Mouse (Mus musculus): ENCODE results near the gene Abat. TPM values are rescaled to one million over a fixed set of nuclear protein-coding genes. Genes with fewer than 3 reads are reported as not detected.
A peak's percentile ranks its signal among the peaks of the same experiment; 100 is the strongest.

The Abat gene
- polyA plus RNA-seq, 1 experiment from 2014 or later = 29.8 TPM

DNA sequence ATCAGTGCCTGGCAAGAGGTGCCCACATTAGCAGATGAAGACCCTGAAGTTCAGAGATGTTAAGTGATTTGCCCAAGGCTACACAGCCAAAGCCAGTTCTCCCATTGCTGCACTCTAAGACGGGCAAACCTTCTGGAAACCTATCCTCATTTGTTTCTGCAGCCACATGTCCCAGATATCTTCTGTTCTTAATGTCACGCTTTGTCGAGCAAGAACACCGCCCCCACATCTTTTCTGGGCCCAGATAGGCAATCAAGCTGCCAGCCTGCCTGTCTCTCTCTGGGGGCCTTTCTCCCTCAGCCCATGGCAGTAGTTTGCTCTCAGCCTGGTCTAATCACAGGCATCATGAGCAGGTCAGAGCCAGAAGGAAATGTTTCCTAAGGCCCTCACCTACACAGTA, 83.1 kb downstream of the Abat start:
- H3K36me3 ChIP-seq (ENCODE audit: control insufficient read depth, insufficient read depth, low read length) = no peaks in the 10 kb centered on the region
- no peak overlapping the region for H3K4me3 ChIP-seq (replicated peaks; ENCODE audit: low read length)
- H3K9ac ChIP-seq (ENCODE audit: low read length) = no peak overlapping the region
- no peak overlapping the region for H3K4me2 ChIP-seq (ENCODE audit: low read depth, low read length)
- no peak overlapping the region for H3K27ac ChIP-seq (ENCODE audit: low read length)
- no peak for ATAC-seq (ENCODE audit: insufficient read depth, low FRiP score)
- H3K4me1 ChIP-seq (ENCODE audit: control insufficient read depth, insufficient read depth, low read length) = no peaks in the 10 kb centered on the region
- no peaks in the 10 kb centered on the region for H3K9me3 ChIP-seq (replicated peaks; ENCODE audit: control insufficient read depth, low read length)
- no peaks in the 10 kb centered on the region for H3K27me3 ChIP-seq (ENCODE audit: control insufficient read depth, insufficient read depth, low read length)
- WGBS = 88% methylated on average over 4 of the region's 4 CpGs

DNA sequence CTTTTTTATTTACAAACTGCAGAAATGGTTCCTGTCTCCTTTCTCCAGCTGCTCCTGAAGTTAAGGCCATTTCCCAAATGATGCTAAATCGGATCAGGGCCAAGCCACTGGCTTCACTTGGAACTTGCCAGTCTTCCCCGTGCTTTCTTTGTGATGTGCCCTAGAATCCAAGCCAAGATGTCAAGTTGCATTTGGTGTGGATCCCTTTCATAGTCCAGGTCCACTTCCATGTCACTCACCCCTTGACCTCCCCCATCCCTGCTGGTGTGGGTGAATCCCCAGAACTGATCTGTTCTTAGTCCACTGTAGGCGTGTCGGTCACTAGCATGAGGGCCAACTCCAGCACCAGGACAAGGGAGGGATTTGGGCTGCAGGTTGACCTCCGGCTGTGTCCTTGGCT, 84.3 kb downstream of the Abat start:
- Histone ChIP-seq H3K4me2 (ENCODE audit: low read depth, low read length) (no peak overlapping the region), H3K27me3 (ENCODE audit: control insufficient read depth, insufficient read depth, low read length) (no peaks in the 10 kb centered on the region), H3K9ac (ENCODE audit: low read length) (no peak overlapping the region), H3K4me1 (ENCODE audit: control insufficient read depth, insufficient read depth, low read length) (no peaks in the 10 kb centered on the region), H3K4me3 (replicated peaks; ENCODE audit: low read length) (no peak overlapping the region), H3K27ac (ENCODE audit: low read length) (no peak overlapping the region), H3K9me3 (replicated peaks; ENCODE audit: control insufficient read depth, low read length) (no peaks in the 10 kb centered on the region), H3K36me3 (ENCODE audit: control insufficient read depth, insufficient read depth, low read length) (no peaks in the 10 kb centered on the region)
- no peak for ATAC-seq (ENCODE audit: insufficient read depth, low FRiP score)
- 86% methylated on average over 5 of the region's 5 CpGs for WGBS

DNA sequence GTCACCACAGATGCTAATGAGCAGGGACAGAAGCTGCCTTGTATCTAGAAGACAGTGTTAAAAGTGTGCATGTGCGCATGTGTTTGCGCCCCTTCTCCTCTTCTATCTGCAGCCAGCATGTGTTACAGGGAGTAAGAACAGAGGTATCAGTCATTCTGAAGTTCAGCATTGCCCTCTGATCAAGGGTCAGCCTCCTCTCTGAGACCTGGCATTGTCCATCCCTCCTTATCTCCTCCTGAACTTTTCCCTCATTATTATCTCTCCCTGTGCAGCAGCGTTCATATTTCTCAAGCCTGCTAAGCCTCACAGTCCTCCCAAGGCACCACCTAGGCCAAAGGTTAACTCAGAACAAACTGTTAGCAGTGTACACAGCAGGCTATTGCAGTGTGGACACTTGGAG, 90.6 kb downstream of the Abat start:
- Histone ChIP-seq H3K4me2 (ENCODE audit: low read depth, low read length) (no peak overlapping the region), H3K27me3 (ENCODE audit: control insufficient read depth, insufficient read depth, low read length) (no peaks in the 10 kb centered on the region), H3K9me3 (replicated peaks; ENCODE audit: control insufficient read depth, low read length) (no peaks in the 10 kb centered on the region), H3K4me3 (replicated peaks; ENCODE audit: low read length) (no peak overlapping the region), H3K36me3 (ENCODE audit: control insufficient read depth, insufficient read depth, low read length) (no peaks in the 10 kb centered on the region), H3K27ac (ENCODE audit: low read length) (no peak overlapping the region), H3K9ac (ENCODE audit: low read length) (no peak overlapping the region), H3K4me1 (ENCODE audit: control insufficient read depth, insufficient read depth, low read length) (no peaks in the 10 kb centered on the region)
- 63% methylated on average over 3 of the region's 3 CpGs for WGBS
- ATAC-seq (ENCODE audit: insufficient read depth, low FRiP score) = peak; percentile 79

DNA sequence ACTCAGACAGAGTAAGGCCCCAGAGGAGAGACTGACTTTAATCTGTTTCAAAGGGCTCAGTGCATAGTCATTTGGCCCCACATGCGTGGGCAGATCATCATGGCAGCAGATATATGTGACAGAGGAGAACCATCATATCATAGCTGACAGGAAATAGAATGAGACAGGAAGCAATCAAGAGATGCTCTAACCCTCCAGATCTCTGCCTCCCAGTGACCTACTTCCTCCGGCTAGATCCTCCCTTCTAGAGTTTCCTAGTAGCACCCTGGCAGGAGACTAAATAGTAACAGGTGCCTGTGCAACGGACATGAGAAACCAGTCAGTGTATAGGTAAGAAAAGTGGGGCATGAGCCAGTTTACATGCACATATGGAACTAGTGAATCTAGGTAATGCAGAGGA, 97.2 kb downstream of the Abat start:
- no peak overlapping the region for H3K4me2 ChIP-seq (ENCODE audit: low read depth, low read length)
- H3K9me3 ChIP-seq (replicated peaks; ENCODE audit: control insufficient read depth, low read length) = no peaks in the 10 kb centered on the region
- ATAC-seq (ENCODE audit: insufficient read depth, low FRiP score) = no peak
- H3K27ac ChIP-seq (ENCODE audit: low read length) = no peak overlapping the region
- H3K4me3 ChIP-seq (replicated peaks; ENCODE audit: low read length) = no peak overlapping the region
- 68% methylated on average over 3 of the region's 3 CpGs for WGBS
- no peaks in the 10 kb centered on the region for H3K27me3 ChIP-seq (ENCODE audit: control insufficient read depth, insufficient read depth, low read length)
- H3K36me3 ChIP-seq (ENCODE audit: control insufficient read depth, insufficient read depth, low read length) = no peaks in the 10 kb centered on the region
- no peak overlapping the region for H3K9ac ChIP-seq (ENCODE audit: low read length)
- H3K4me1 ChIP-seq (ENCODE audit: control insufficient read depth, insufficient read depth, low read length) = no peaks in the 10 kb centered on the region

DNA sequence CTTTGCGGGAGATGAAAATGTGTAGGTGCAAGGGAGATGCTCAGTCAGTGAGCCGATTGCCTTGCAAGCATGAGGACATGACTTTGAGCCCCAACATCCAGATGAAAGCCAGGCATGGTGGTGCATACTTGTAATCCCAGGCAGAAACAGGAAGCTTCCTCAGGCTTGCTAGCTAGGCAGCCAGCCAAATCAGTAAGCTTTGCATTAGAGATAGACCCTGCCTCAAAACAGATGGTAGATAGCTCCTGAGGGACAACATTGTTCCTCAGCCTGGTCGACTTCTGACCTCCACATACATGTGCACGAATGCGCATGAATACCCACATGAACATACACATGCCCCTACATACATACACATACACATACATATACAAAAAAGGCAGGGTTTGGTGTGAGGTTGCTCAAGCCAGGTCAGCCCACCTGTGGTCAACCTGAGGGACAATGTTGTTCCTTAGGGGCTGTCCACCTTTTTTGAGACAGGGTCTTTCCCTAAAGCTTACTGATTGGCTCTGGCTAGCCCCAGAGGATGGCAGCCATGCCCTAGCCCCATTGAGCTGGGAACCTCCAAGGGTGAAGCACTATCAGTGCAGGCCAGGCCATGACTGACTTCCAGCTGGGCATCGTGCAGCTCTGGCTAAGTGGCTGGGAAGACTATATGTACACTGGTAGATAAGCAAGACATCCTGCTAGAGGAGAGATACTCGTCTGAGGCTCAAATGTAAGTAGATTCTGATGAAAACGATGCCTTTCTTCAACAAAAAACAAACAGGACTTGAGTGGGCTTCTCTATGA, 99.2 kb downstream of the Abat start:
- Histone ChIP-seq H3K27me3 (ENCODE audit: control insufficient read depth, insufficient read depth, low read length) (no peaks in the 10 kb centered on the region), H3K27ac (ENCODE audit: low read length) (no peak overlapping the region), H3K9ac (ENCODE audit: low read length) (no peak overlapping the region), H3K36me3 (ENCODE audit: control insufficient read depth, insufficient read depth, low read length) (no peaks in the 10 kb centered on the region), H3K9me3 (replicated peaks; ENCODE audit: control insufficient read depth, low read length) (no peaks in the 10 kb centered on the region), H3K4me1 (ENCODE audit: control insufficient read depth, insufficient read depth, low read length) (no peaks in the 10 kb centered on the region), H3K4me2 (ENCODE audit: low read depth, low read length) (no peak overlapping the region), H3K4me3 (replicated peaks; ENCODE audit: low read length) (no peak overlapping the region)
- 82% methylated on average over 8 of the region's 8 CpGs for WGBS
- ATAC-seq (ENCODE audit: insufficient read depth, low FRiP score) = peak; percentile 56; the same call in 1 of the 2 replicates

DNA sequence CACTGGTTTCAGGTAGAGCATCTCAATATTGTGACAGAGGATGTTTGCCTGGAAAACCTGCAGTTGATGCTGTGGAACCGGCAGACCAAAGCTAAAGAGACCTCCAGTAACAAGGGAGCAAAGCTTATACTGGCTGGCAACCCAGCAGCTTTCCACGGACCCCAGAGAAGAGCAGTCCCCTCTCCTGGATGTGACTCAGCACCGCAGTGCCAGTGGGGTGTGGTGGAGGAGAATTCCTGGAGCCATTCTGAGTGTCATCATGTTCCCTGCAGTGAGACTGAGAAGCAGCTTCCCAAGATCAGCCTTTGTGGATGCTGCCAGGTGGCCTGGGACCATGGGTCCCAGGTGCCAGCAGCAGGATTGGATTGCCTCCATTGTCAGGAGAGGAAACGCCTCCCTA, 99.8 kb downstream of the Abat start:
- no peak overlapping the region for H3K27ac ChIP-seq (ENCODE audit: low read length)

DNA sequence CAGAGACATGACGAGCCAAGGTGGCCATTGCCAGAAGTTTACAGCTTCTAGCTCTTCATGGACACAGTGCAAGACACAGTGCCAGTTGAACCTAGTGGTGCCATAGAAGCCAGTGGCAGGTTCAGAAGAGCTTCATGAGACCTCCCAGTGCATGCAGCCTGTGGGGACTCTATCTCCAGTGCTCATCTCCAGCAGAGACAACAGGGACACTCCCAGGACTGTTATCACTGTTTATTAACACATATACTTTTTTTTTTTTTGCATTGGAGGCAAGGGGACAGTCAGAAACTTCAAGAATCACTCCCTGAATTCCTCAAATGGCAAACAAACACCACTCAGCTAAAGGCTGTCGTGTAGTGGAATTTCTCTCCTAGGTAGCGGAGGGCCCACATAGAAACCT, 100.2 kb downstream of the Abat start:
- WGBS = 79% methylated on average over 3 of the region's 3 CpGs
- H3K4me3 ChIP-seq (replicated peaks; ENCODE audit: low read length) = no peak overlapping the region
- H3K9ac ChIP-seq (ENCODE audit: low read length) = no peak overlapping the region
- H3K9me3 ChIP-seq (replicated peaks; ENCODE audit: control insufficient read depth, low read length) = no peaks in the 10 kb centered on the region
- H3K27me3 ChIP-seq (ENCODE audit: control insufficient read depth, insufficient read depth, low read length) = no peaks in the 10 kb centered on the region
- H3K4me2 ChIP-seq (ENCODE audit: low read depth, low read length) = no peak overlapping the region
- H3K27ac ChIP-seq (ENCODE audit: low read length) = no peak overlapping the region
- no peaks in the 10 kb centered on the region for H3K36me3 ChIP-seq (ENCODE audit: control insufficient read depth, insufficient read depth, low read length)
- H3K4me1 ChIP-seq (ENCODE audit: control insufficient read depth, insufficient read depth, low read length) = no peaks in the 10 kb centered on the region
- no peak for ATAC-seq (ENCODE audit: insufficient read depth, low FRiP score)

More for the DNA sequence above, 99.8 kb downstream of the Abat start:
- H3K4me3 ChIP-seq (replicated peaks; ENCODE audit: low read length) = no peak overlapping the region
- ATAC-seq (ENCODE audit: insufficient read depth, low FRiP score) = no peak
- H3K27me3 ChIP-seq (ENCODE audit: control insufficient read depth, insufficient read depth, low read length) = no peaks in the 10 kb centered on the region
- no peaks in the 10 kb centered on the region for H3K9me3 ChIP-seq (replicated peaks; ENCODE audit: control insufficient read depth, low read length)
- WGBS = 78% methylated on average over 4 of the region's 4 CpGs
- no peak overlapping the region for H3K9ac ChIP-seq (ENCODE audit: low read length)
- H3K4me2 ChIP-seq (ENCODE audit: low read depth, low read length) = no peak overlapping the region
- no peaks in the 10 kb centered on the region for H3K36me3 ChIP-seq (ENCODE audit: control insufficient read depth, insufficient read depth, low read length)
- no peaks in the 10 kb centered on the region for H3K4me1 ChIP-seq (ENCODE audit: control insufficient read depth, insufficient read depth, low read length)

DNA sequence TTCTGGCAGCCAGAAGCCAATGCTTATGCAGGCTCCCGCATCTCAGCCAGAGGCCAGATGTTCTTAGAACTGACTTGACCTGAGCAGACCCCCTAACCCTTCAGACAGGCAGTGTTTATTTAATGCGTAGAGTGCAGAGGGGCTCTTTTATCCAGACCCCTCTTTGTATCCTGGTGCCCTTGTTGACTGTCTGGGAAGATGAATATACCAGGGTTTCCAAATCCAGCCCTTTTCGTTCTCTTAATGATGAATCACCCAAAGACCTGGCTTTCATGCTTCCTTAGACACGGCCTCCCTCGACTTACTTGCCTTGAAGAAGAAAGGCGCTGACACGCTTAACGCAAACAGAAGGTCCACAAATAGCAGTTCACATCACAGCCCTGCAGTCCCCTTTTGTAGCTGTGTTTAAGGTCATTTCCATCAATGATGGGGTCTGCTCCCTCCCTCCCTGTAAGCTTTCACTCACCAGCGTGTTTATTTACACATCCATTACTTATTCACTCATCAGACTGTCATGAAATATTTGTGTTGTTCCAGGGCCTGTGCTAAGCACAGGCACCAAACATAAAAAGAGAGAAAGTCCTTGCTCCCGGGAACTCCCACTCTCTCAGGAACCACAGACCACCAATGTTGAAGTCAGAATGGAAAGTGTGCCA, 106.6 kb downstream of the Abat start:
- Histone ChIP-seq H3K27ac (ENCODE audit: low read length) (peak overlapping the region; percentile 72), H3K36me3 (ENCODE audit: control insufficient read depth, insufficient read depth, low read length) (no peaks in the 10 kb centered on the region), H3K4me1 (ENCODE audit: control insufficient read depth, insufficient read depth, low read length) (peaks cover 18% of the 10 kb centered on the region), H3K27me3 (ENCODE audit: control insufficient read depth, insufficient read depth, low read length) (no peaks in the 10 kb centered on the region), H3K4me2 (ENCODE audit: low read depth, low read length) (peak overlapping the region; percentile 29; the same call in 1 of the 2 replicates), H3K9me3 (replicated peaks; ENCODE audit: control insufficient read depth, low read length) (no peaks in the 10 kb centered on the region), H3K4me3 (replicated peaks; ENCODE audit: low read length) (no peak overlapping the region), H3K9ac (ENCODE audit: low read length) (no peak overlapping the region; the same call in 1 of the 2 replicates)
- ATAC-seq (ENCODE audit: insufficient read depth, low FRiP score) = no peak
- 16% methylated on average over 10 of the region's 10 CpGs for WGBS

DNA sequence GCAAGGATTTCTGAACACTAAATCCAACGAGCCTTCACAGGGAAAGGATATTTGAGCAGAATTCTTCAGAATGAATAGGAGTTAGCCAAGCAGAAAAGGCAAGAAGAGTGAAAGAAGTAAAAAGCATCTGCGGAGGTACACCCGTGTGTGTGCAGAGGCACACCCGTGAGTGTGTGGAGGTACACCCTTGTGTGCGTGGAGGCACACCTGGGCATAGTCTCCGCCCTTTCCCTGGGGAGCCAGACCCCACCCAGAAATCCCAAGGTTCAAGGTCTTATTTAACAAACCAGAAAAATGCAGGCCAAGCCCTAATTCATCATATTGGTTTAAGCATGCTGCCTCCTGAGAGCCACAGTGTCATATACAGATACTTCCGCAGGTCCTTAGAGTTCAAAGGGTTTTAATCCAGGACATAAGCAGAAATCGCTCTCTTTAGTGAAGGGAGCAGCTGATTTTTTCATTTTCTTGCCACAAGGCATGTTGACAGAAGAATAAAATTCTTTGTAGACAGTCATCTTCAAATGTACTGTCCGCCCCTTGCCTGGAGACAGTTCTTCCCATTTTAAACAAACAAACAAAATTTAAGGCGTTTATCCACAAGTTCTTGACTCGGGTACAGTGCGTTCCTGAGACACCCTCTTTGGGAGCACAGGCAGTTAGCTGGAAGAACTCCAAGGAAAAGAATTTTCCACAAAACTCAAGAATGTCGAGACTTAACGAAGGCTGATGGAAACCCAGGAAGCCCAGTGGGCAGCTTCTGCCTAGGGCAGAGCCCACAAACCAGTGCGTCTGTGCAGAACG, 107.3 kb downstream of the Abat start:
- no peak overlapping the region for H3K4me3 ChIP-seq (replicated peaks; ENCODE audit: low read length)
- H3K27me3 ChIP-seq (ENCODE audit: control insufficient read depth, insufficient read depth, low read length) = no peaks in the 10 kb centered on the region
- H3K4me2 ChIP-seq (ENCODE audit: low read depth, low read length) = peak overlapping the region; percentile 29; the same call in 1 of the 2 replicates
- H3K27ac ChIP-seq (ENCODE audit: low read length) = peak overlapping the region; percentile 72
- no peaks in the 10 kb centered on the region for H3K9me3 ChIP-seq (replicated peaks; ENCODE audit: control insufficient read depth, low read length)
- peaks cover 18% of the 10 kb centered on the region for H3K4me1 ChIP-seq (ENCODE audit: control insufficient read depth, insufficient read depth, low read length)
- ATAC-seq (ENCODE audit: insufficient read depth, low FRiP score) = peak; percentile 81; the same call in 1 of the 2 replicates
- H3K9ac ChIP-seq (ENCODE audit: low read length) = no peak overlapping the region
- no peaks in the 10 kb centered on the region for H3K36me3 ChIP-seq (ENCODE audit: control insufficient read depth, insufficient read depth, low read length)
- 44% methylated on average over 16 of the region's 16 CpGs for WGBS
